Mouse (Mus musculus): ENCODE measurements around the gene Cope. TPM values are rescaled to one million over a fixed set of nuclear protein-coding genes. Genes with fewer than 3 reads are reported as not detected.
A peak's percentile ranks its signal among the peaks of the same experiment; 100 is the strongest.

Cope gene
- polyA plus RNA-seq, 1 experiment = 129 TPM

GRCm38 (mm10) chr8:70354004-70354403 is 51.7 kb downstream of the Cope start:
- TF ChIP-seq POLR2A (IDR thresholded peaks at IDR 0.05; ENCODE audit: low read depth, low read length) = no peak
- no peak for TF ChIP-seq CTCF (IDR thresholded peaks at IDR 0.05; ENCODE audit: borderline replicate concordance, insufficient read depth, low read length)
- H3K4me3 ChIP-seq (ENCODE audit: insufficient read depth, low read length) = no peak overlapping the region
- H3K4me1 ChIP-seq (ENCODE audit: control insufficient read depth, insufficient read depth, low read length) = peaks cover 8% of the 10 kb centered on the region; the same call in 1 of the 2 replicates
- no peak overlapping the region for H3K27ac ChIP-seq (ENCODE audit: insufficient read depth, low read length)

- no peak for TF ChIP-seq POLR2A (IDR thresholded peaks at IDR 0.05; ENCODE audit: low read depth, low read length)
- no peak for TF ChIP-seq CTCF (IDR thresholded peaks at IDR 0.05; ENCODE audit: borderline replicate concordance, insufficient read depth, low read length)
- Histone ChIP-seq H3K4me1 (ENCODE audit: control insufficient read depth, insufficient read depth, low read length) (peaks cover 1% of the 10 kb centered on the region; the same call in 1 of the 2 replicates), H3K4me3 (ENCODE audit: insufficient read depth, low read length) (no peak overlapping the region), H3K27ac (ENCODE audit: insufficient read depth, low read length) (no peak overlapping the region)
Observed at GRCm38 (mm10) chr8:70356111-70356510, 53.8 kb downstream of the Cope start.

- H3K4me3 ChIP-seq (ENCODE audit: insufficient read depth, low read length) = no peak overlapping the region
- H3K27ac ChIP-seq (ENCODE audit: insufficient read depth, low read length) = no peak overlapping the region
- no peaks in the 10 kb centered on the region for H3K4me1 ChIP-seq (ENCODE audit: control insufficient read depth, insufficient read depth, low read length)
- TF ChIP-seq POLR2A (IDR thresholded peaks at IDR 0.05; ENCODE audit: low read depth, low read length) (no peak), CTCF (IDR thresholded peaks at IDR 0.05; ENCODE audit: borderline replicate concordance, insufficient read depth, low read length) (no peak)
Observed at GRCm38 (mm10) chr8:70359411-70359810, 57.1 kb downstream of the Cope start.

- no peaks in the 10 kb centered on the region for H3K4me1 ChIP-seq (ENCODE audit: control insufficient read depth, insufficient read depth, low read length)
- TF ChIP-seq CTCF (IDR thresholded peaks at IDR 0.05; ENCODE audit: borderline replicate concordance, insufficient read depth, low read length) = peak; percentile 34; the same call in 1 of the 2 replicates
- no peak for TF ChIP-seq POLR2A (IDR thresholded peaks at IDR 0.05; ENCODE audit: low read depth, low read length)
Observed at GRCm38 (mm10) chr8:70360769-70361168, 58.5 kb downstream of the Cope start.

GRCm38 (mm10) chr8:70361484-70362032 is 59.2 kb downstream of the Cope start:
- no peak overlapping the region for H3K27ac ChIP-seq (ENCODE audit: insufficient read depth, low read length)
- no peaks in the 10 kb centered on the region for H3K4me1 ChIP-seq (ENCODE audit: control insufficient read depth, insufficient read depth, low read length)
- no peak overlapping the region for H3K4me3 ChIP-seq (ENCODE audit: insufficient read depth, low read length)
- TF ChIP-seq POLR2A (IDR thresholded peaks at IDR 0.05; ENCODE audit: low read depth, low read length) = no peak
- no peak for TF ChIP-seq CTCF (IDR thresholded peaks at IDR 0.05; ENCODE audit: borderline replicate concordance, insufficient read depth, low read length)

More at GRCm38 (mm10) chr8:70360769-70361168, 58.5 kb downstream of the Cope start:
- Histone ChIP-seq H3K4me3 (ENCODE audit: insufficient read depth, low read length) (no peak overlapping the region), H3K27ac (ENCODE audit: insufficient read depth, low read length) (no peak overlapping the region)

Other genes starting within 250 kb of the Cope start
- gene Tm6sf2, start 229.6 kb upstream of the Cope start, polyA plus RNA-seq (2011; ENCODE audit: insufficient read length, low read depth, missing spikeins) = 1.0 TPM in 2 replicates
- gene Hapln4, start 219.1 kb upstream of the Cope start, polyA plus RNA-seq (2011; ENCODE audit: insufficient read length, low read depth, missing spikeins) = 0.84 and 1.1 TPM in 2 replicates
- gene Ncan, start 181.6 kb upstream of the Cope start, polyA plus RNA-seq (2011; ENCODE audit: insufficient read length, low read depth, missing spikeins) = 0.33 TPM in 1 of 2 replicates, not detected in the other
- 13.4 and 14.4 TPM in 2 replicates for gene Nr2c2ap, start 171.2 kb upstream of the Cope start, polyA plus RNA-seq (2011; ENCODE audit: insufficient read length, low read depth, missing spikeins)
- 7.4 and 10.1 TPM in 2 replicates for gene Rfxank, start 163.4 kb upstream of the Cope start, polyA plus RNA-seq (2011; ENCODE audit: insufficient read length, low read depth, missing spikeins)
- 59.2 and 65.3 TPM in 2 replicates for gene Borcs8, start 163.0 kb upstream of the Cope start, polyA plus RNA-seq (2011; ENCODE audit: insufficient read length, low read depth, missing spikeins)
- not detected in 2 replicates for gene Mef2b, start 162.8 kb upstream of the Cope start, polyA plus RNA-seq (2011; ENCODE audit: insufficient read length, low read depth, missing spikeins)
- gene Tmem161a, start 130.2 kb upstream of the Cope start, polyA plus RNA-seq (2011; ENCODE audit: insufficient read length, low read depth, missing spikeins) = 66.2 and 84.2 TPM in 2 replicates
- 5.3 and 6.6 TPM in 2 replicates for gene Slc25a42, start 90.2 kb upstream of the Cope start, polyA plus RNA-seq (2011; ENCODE audit: insufficient read length, low read depth, missing spikeins)
- gene Sugp2, start 68.3 kb upstream of the Cope start, polyA plus RNA-seq (2011; ENCODE audit: insufficient read length, low read depth, missing spikeins) = 26.4 and 28.9 TPM in 2 replicates
- gene Armc6, start 68.1 kb upstream of the Cope start, polyA plus RNA-seq (2011; ENCODE audit: insufficient read length, low read depth, missing spikeins) = 11.0 and 14.9 TPM in 2 replicates
- 42.2 and 54.0 TPM in 2 replicates for gene Homer3, start 19.7 kb upstream of the Cope start, polyA plus RNA-seq (2011; ENCODE audit: insufficient read length, low read depth, missing spikeins)
- gene Ddx49, start within 50 bp of the Cope start, polyA plus RNA-seq (2011; ENCODE audit: insufficient read length, low read depth, missing spikeins) = 24.8 and 31.6 TPM in 2 replicates
- gene Cers1, start 13.3 kb downstream of the Cope start, polyA plus RNA-seq (2011; ENCODE audit: insufficient read length, low read depth, missing spikeins) = 2.6 and 3.2 TPM in 2 replicates
- gene Gdf1, start 27.3 kb downstream of the Cope start, polyA plus RNA-seq (2011; ENCODE audit: insufficient read length, low read depth, missing spikeins) = not detected in 2 replicates
- 25.6 and 25.8 TPM in 2 replicates for gene Upf1, start 50.8 kb downstream of the Cope start, polyA plus RNA-seq (2011; ENCODE audit: insufficient read length, low read depth, missing spikeins)
- 1.6 and 1.9 TPM in 2 replicates for gene Comp, start 71.0 kb downstream of the Cope start, polyA plus RNA-seq (2011; ENCODE audit: insufficient read length, low read depth, missing spikeins)
- 13.7 and 15.6 TPM in 2 replicates for gene Crtc1, start 137.1 kb downstream of the Cope start, polyA plus RNA-seq (2011; ENCODE audit: insufficient read length, low read depth, missing spikeins)
- 21.4 and 31.7 TPM in 2 replicates for gene Klhl26, start 174.4 kb downstream of the Cope start, polyA plus RNA-seq (2011; ENCODE audit: insufficient read length, low read depth, missing spikeins)
- 0.58 and 1.5 TPM in 2 replicates for gene Tmem59l, start 184.8 kb downstream of the Cope start, polyA plus RNA-seq (2011; ENCODE audit: insufficient read length, low read depth, missing spikeins)
- 215 and 351 TPM in 2 replicates for gene Crlf1, start 190.6 kb downstream of the Cope start, polyA plus RNA-seq (2011; ENCODE audit: insufficient read length, low read depth, missing spikeins)
- gene Rex1bd, start 204.2 kb downstream of the Cope start, polyA plus RNA-seq (2011; ENCODE audit: insufficient read length, low read depth, missing spikeins) = 29.9 and 46.6 TPM in 2 replicates
- 547 and 589 TPM in 2 replicates for gene Uba52, start 208.3 kb downstream of the Cope start, polyA plus RNA-seq (2011; ENCODE audit: insufficient read length, low read depth, missing spikeins)
- gene Fkbp8, start 225.2 kb downstream of the Cope start, polyA plus RNA-seq (2011; ENCODE audit: insufficient read length, low read depth, missing spikeins) = 105 and 110 TPM in 2 replicates
- gene Kxd1, start 225.4 kb downstream of the Cope start, polyA plus RNA-seq (2011; ENCODE audit: insufficient read length, low read depth, missing spikeins) = 35.5 and 37.0 TPM in 2 replicates
- 16.1 and 20.4 TPM in 2 replicates for gene Ell, start 236.9 kb downstream of the Cope start, polyA plus RNA-seq (2011; ENCODE audit: insufficient read length, low read depth, missing spikeins)